Mouse (Mus musculus): Measurements from ENCODE around the gene Ckm.

DNA sequence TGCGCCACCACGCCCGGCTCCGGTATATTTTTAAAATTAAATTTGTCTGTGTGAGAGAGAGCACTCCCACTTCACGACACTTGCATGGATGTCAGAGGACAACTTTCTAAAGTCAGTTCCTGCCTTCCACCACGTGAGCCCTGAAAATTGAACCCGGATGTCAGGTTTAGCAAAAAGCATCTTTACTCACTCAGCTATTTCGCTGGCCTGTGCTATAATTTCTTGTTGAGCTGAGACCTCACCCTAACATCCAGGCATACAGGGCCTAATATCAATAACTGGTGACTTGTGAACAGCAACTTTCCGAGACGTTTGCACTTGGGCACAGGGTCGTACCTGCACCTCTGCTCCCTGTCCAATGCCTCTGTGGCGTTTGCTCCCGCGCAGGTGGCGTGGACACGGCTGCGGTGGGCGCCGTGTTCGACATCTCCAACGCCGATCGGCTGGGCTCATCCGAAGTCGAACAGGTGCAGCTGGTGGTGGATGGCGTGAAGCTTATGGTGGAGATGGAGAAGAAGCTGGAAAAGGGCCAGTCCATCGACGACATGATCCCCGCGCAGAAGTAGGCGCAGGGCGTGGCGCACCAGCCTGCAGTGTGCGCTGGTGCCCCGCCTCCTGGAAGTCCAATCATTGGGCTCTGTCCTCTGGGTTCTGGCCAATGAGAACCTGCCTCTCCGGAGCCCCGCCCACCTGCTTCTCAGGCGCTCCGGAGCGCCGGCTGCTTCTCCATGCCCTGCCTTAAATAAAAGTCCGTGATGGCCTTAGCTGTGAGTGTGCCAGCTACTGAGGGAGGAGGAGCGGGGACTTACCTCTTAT is 16.5 kb downstream of the Ckm start:
- no peak for TF ChIP-seq TCF12 (IDR thresholded peaks at IDR 0.05; ENCODE audit: insufficient read depth, poor library complexity, severe bottlenecking)
- TF ChIP-seq POLR2A (IDR thresholded peaks at IDR 0.05; ENCODE audit: insufficient read length, low read depth), result no peak
- TF ChIP-seq E2F4 (IDR thresholded peaks at IDR 0.05; ENCODE audit: insufficient read depth), result no peak
- TF ChIP-seq MAX (IDR thresholded peaks at IDR 0.05; ENCODE audit: low read depth), result no peak
- no peak for TF ChIP-seq CEBPB (IDR thresholded peaks at IDR 0.05; ENCODE audit: insufficient read depth, poor library complexity, severe bottlenecking)
- TF ChIP-seq USF1 (IDR thresholded peaks at IDR 0.05; ENCODE audit: low read depth), result no peak
- TF ChIP-seq MYOG (IDR thresholded peaks at IDR 0.05; ENCODE audit: control insufficient read depth in 1 of 3, insufficient read depth in 1 of 3, insufficient read length in 2 of 3, low read depth in 2 of 3), result no peak
- peak in 1 of 3 experiments; percentile 23 for TF ChIP-seq MYOD1 (IDR thresholded peaks at IDR 0.05; ENCODE audit: control insufficient read depth in 1 of 3, insufficient read length in 2 of 3, low read depth in 2 of 3)
- no peak for TF ChIP-seq REST (IDR thresholded peaks at IDR 0.05; ENCODE audit: insufficient read depth, insufficient read length)

Measured in myocyte (in vitro differentiated cells).